Mouse (Mus musculus) layer of hippocampus, postnatal 10 days (tissue): ENCODE data around the gene Fmo5. TPM values are rescaled to one million over a fixed set of nuclear protein-coding genes. Genes with fewer than 3 reads are reported as not detected.

Source experiments
- DNase-seq, 2 experiments: peaks; one replicate each; pipeline ENCODE4 v3.0.0; 2021; ENCODE audit warnings: low spot score in 2 of 2
- long read RNA-seq: library from polyadenylated mRNA; stranded (forward); transcript quantifications from one replicate; pipeline ENCODE4 v2.0.0, GENCODE M21; 2023
- total RNA-seq, 2 experiments: library from RNA; stranded (reverse); gene quantifications; 2 replicates each; pipeline ENCODE4 v1.2.3; 2021

Gene Fmo5
- total RNA-seq = 1 to 10 TPM; 1.9 TPM
- long read RNA-seq, partial matches to known transcripts = 0 of 1 reads
- long read RNA-seq, other reads (novel, unspliced or antisense) = 1 of 1 reads

DNA sequence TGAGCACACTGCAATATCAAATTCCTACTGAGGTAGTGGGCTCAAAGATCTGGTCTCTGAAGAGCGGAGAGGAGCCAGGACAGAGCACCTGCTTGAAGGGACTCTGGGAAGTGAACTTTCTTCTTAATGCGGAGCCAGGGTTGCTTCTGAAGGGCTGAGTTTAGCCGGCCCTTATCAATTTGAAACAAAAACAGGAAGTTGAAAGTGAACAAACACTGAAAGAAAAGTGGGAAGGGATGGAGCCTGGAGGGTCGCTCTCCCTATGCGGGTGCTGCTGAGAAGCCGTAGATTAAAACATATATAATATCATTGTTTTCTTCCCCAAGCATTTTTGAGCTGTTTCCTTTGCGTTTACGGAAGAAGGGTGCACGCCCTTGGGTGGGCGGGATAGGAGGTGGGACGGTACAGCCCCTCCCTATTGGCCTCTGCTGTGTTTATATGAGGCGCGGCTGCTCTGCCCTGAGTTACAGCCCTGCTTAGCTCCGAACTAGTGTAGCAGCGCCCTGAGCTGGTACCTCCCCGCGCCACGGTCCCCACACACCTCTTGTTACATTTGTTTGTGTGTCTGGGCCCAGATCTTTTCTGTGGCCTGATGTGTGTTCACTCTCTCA lies at the start of gene Fmo5:
Fmo5 (plus strand) TSS at position 414 of the 611 bp plus-strand sequence.
- peak in 1 of 2 experiments; percentile 13 for DNase-seq

DNA sequence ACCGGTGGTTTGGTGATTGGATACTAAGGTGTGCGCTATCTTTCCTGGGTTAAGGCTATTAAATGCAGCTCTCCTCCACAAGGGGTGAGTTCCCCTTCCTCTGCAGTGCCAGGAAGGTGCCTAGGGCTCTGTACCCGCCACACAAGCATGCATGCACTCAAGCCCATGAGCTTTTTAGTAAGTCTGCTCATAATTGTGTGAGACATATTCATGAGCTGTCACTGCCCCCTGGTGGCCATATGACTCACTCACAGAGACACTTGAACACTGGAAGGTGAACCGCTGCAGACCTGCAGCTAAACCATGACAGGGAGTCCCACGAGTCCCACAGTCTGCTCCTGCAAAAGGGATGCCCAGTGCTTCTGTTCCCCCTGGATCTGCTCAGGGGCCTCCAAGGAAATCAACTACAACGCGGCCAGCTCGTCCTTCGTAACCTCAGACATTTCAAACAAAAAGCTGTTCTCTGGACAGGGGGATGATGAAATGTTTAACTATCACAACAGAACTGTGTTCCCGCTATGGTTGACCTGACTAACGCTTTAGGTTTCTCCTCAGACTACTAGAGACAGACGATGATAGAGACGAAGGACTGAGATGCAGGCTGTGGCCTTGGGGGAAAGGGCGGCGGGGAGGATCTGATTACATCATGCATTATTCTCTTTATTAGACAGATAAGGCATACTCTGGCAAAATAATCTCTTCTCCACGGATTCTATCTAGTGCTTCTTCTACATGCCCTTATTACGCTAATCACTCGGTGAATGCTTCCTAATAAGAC lies 43.0 kb upstream of the Fmo5 start:
- DNase-seq = peak; percentile 85 to 90

DNA sequence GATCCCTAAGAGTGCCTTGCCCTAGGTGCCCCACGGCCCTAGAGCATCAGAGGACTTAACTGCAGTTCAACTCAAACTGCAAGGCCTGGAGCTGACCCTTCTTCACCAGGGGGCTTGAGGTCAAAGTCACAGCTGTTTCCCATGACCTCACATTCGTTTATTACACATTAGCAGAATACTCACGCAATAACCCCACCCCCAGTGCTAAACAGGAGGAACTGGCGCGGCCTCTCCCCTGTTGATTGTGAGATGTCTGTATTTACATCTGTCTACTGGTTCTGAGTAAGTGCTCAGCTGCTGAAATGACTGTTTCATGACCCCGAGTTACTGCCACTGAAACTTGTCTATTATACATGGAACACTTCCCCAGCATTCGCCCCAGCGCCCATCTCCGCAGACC lies 40.9 kb upstream of the Fmo5 start:
- no peak for DNase-seq

DNA sequence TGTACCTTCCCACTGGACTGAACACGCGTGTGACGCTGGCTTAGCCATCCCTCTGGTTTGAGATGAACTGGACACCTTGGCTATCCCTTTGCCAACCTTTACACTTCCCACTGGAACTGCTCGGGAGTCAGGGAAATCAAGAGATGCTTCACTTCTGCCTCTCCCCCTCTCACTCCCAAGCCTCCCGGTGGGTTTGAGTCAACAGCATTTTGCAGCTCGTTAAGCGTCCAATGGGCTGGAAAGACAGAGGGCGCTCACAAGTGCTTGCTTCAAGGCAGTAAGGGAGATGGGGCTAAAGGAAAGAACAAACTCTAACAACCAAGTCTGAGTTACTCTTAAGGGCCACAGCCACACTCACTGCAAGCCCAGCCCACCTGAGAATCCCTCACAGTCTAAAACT lies 37.9 kb upstream of the Fmo5 start:
- DNase-seq = no peak

DNA sequence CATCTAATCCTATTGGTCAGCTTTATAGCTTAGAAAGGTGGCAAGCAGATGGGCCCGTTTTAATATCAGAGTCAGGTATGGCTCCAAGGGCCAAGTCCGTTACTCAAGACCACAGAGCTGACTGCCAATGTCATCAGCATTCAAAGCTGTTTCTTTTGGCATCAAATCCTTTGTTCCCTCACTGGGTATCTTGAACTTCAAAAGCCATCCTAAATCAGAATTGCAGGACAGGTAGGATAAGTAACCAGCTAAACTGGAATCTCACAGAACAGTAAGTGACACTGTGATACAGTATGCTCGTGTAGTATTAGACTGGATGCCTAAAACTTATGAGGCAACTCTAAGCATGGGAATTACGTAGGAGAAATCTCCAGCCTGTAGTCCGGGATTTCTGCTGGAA lies 35.5 kb upstream of the Fmo5 start:
- no peak for DNase-seq

DNA sequence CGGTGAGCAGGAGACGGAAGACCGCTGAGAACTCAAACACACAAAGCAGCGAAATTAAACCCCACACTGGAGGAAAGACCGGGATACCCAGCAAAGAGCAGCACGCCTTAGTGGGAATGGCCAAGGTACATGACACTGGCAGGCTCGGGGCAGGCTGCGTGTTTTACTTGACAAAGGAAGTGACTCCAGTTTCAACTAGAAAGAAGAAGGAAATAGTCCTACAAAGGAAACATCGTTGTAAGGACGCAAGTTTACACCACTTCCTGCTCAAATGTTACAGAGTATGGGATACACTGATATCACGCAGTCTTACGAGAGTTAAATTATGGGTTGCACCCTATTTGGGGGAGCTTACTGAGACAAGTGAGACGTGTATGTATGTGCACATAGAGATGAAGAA lies 34.5 kb upstream of the Fmo5 start:
- DNase-seq = no peak

DNA sequence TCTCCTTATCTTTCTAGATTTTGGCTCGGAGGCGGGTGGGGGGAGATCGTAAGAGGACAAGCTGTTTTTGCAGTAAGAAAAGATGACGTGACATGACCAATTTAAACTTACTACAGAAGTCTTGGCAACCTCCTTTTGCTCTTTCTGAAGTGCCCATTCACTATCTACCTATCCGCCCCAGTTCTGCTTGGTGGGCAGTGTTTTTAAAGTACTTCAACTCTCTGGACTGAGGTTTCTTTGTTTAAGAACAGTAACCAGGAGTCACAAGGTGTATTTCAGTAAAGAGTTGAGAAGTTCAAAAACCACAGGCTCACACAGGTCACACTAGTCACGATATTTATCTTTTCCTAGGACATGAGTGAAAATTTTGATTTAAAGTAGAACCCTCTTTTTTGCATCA lies 33.5 kb upstream of the Fmo5 start:
- DNase-seq = no peak

DNA sequence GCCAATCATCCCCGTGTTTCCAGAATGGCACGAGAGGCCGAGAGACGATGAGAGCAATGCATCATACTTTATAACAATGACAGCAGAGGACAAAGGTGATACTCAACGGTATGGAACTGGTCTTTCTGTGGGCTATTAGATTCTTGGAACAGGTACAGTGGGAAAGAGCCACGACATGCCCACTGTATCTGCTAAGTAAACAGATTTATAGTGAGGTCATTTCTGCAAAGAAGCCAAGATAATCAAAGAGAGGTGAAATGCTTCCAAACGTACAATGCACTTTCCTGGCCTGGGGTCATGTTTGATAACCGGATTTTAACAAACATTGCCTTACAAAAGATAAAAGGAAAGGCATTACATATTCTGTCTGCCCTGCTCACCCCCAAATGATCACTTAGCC lies 31.8 kb upstream of the Fmo5 start:
- DNase-seq = no peak

DNA sequence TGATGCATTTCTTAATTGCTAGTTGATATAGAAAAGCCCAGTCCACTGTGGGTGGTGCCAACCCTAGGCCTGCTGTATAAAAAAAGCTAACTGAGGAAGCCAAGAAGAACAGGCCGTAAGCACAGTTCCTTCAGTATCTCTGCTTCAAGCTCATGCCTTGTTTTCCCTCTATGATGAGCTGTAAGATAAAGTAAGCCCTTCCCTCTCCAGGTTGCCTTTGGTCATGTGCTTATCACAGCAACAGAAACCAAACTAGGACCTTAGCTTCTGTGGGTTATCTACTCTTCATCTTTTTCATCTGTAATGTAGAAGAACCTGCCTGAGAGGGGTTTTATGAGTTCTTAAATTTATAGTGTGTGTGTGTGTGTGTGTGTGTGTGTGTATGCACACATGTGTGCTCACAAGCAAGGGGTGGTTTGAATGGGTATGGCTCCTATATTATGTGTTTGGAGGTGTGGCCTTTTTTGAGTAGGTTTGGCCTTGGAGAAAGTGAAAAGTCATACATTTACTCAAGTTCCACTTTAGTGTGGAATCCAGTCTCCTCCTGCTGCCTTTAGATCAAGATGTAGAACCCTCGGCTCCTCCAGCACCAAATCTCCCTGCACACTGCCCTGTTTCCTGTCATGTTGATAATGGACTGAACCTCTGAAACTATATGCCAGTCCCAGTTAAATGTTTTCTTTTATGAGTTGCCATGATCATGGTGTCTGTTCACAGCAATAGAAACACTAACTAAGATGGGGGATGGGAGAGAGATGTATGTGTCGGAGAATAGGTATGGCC lies 28.4 kb upstream of the Fmo5 start:
- DNase-seq = no peak

DNA sequence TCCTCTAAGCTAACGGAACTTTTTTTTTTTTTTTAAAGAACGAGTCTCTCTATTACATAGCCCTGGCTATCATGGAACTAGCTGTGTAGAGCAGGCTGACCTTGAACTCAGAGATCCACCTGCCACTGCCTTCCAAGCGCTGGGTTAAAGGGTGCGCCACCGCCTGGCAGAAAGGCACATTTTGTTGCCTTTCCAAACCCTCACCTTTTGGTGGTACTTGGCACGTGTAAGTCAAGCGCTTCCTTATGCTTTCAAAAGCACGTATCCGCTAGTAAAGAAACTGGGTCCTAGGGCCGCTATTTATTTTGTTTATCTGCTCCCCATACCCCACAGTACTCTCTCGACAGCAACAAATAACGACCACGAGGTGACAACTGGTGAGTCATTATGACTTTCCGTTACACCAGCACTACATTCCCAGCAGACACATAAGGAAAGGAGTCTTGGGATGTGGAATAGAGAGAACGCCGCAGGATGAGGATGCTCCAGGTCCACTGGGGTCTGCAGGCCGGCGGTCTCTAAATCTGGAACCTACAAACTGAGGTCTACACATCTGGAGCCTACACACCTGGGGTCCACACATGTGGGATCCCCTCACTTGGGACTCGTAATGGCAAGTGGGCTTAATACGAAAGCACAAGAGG lies 19.3 kb upstream of the Fmo5 start:
- peak; percentile 19 to 28 for DNase-seq

DNA sequence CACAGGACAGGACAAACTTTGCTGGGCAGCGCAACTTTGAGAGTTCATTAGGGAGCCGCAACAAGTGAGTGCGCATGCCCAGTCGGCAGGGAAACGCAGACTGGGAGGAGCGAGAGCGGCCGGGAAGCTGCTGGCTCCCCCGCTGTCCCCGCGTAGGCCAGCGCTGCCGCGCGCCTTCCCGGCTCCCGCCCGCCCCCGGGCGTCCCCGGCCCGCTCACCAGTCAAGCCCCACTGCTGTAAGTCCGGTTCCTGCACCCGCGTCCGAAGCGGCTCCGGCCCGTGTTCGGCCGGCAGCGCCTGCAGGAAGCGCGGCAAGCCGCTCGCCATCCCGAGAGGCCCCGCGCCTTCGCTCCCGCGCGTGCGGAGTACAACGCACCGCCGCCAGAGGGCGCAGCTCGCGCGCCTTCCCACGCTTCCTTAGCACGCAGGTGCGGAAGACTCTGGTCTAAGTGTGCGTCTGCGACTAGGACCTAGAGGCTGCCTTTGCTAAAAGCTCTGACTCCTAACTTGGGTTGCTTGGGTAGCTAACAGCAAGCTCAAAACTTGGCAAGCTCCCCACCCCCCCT lies 18.7 kb upstream of the Fmo5 start, which contains the start of gene Chd1l:
Chd1l (minus strand) TSS at position 359 of the 566 bp plus-strand sequence.
- DNase-seq = peak; percentile 94 to 96

DNA sequence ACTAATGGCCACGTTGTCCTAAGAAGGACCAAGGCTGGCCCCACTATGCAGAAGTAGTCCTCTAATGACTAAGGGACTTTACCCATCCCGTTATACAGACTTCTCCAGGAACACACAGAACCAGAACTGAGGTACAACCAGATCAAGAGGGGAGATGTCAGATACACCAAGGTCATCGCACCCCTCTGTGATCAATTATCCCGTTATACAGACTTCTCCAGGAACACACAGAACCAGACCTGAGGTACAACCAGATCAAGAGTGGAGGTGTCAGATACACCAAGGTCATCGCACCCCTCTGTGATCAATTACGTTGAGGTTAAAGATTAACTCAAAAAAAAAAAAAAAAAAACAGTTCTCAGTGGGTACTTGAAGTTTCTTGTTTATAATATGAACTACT lies 17.6 kb upstream of the Fmo5 start:
- DNase-seq = no peak

DNA sequence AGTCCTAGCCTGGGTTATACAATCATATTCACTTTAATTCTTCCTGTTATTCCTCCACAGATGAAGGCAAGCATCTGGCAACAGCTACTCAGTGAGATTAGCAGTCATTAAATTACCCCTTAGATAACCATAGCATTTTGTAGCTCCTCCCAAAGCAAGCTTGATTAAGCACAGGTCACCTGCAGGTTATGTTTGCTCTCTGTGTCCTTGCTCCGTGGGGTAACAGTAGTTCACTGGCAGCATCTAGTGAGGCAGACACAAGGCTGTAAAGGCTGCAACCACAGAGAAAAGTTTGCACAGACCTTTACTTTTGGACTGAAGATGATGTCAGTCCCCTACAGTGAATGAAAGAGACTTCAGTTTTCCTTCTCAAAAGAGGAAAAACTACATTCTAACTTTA lies 13.4 kb upstream of the Fmo5 start:
- DNase-seq = no peak

DNA sequence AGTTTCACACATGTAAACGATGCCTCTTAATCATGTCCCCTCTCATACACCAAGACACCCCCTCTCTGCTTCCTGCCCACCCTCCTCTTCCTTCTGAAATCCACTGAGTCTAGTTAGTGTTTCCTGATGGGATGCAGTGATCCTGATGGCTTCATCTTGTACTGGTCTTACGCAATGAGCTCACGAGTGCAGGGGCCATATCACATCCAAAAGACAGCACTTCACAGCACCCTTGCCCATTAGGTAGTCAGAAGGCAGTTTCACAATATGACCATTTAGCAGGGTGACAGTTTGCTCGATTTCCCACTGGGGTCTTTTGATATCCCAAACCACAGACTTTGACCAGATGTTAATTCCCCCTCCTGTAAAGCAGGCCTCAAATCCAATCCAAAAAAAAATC lies 12.7 kb upstream of the Fmo5 start:
- DNase-seq = no peak

DNA sequence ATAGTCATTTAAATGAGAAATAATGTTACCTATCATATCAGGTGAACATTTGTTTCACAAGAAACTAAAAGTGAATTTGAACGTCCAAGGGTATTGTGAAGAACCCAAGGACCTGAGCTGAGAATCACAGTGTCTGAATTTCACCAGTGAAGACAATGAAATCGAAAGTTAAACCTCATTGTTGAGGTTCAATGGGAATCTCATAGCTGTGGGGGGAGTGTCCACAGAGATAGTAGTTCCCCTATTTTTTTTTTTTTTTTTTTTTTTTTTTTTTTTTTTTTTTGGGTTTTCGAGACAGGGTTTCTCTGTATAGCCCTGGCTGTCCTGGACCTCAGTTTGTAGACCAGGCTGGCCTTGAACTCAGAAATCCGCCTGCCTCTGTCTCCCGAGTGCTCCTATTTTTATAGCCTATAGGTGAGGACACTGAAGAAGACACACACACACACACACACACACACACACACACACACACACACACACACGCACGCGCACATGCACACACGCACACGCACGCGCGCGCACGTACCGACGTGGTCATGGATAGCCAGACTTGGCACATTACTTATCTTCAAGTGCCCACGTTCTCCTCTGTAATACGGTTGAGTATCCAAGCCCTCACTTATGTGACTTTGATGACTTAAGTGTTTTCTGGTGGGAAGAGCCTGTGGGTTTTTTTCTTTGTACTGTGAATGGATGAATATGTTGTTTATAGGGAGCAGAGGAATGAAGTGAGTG lies 11.3 kb upstream of the Fmo5 start:
- DNase-seq = no peak

DNA sequence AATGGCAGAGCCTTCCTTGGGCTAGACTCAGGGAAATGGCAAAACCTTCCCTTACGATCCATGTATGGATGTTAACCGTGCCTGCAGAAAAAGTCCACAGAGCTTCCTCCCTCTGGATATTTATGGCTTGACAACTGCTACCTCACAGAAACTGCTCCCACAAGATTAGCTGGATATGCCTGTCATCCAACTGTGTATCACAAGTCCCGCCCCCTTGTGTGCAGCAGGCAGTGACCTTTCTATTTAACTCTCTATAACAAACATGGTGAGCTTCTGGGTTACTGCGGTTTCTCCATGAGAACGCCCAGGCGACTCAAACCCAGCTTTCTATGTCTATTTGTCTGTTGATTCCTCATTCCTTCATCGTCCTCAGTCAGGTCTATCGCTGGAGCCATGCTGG lies 10.7 kb upstream of the Fmo5 start:
- DNase-seq = no peak

DNA sequence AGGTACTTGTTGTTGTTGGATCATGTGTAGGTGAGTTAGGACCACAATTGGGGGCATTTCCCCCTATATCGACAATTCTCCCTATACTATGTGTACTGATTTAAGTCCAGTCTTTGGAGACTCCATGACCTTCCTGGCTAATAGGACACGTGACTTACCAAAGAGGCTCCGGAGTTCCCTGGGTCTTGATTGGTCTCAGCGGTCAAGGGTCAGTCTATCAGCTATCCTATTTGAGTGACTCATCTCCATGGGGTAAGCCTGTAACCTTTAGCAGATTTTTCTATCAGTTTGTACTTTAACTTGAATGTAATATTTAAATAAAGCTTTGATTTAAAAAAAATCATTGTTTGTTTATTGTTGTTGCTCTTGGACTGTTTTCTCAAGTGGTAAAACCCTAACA lies 7.9 kb upstream of the Fmo5 start:
- DNase-seq = no peak

DNA sequence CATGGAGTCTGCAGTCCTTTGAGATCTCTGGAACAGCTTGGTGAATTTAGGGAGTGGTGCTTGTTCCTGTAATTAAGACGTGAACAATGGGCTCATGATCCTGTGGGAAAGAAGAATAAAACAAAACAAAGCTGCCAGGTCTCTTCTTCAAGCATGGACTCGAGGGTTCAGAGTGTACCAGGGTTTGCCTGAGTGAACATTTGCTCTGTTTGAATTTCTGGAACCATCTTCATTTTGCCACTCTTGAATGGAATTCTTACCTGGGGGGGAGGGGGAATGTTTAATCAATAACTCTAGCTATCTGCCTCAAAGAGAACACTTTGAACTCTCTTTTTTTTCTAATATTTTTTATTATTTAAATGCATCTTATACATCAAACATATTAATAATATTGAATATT lies 4.0 kb upstream of the Fmo5 start:
- DNase-seq = no peak

DNA sequence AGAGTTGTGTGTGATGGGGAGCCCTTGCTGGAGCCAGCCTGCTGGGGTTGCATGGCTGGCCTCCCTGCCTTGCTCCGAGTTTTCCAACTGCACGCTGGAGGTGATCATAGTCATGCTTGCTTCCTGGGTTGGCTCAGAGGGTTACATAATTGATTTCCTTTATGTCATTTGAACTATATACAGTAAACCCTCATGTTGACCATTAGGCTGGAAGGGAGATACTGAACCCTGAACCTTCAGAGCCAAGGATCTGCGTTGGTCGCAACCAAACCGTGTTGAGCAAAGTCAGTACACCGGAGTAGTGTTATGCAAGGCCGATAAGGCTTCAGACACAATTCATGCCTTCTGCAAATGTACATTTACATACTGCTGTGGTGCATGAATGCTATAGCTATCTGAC lies 711 bp upstream of the Fmo5 start:
- no peak for DNase-seq

DNA sequence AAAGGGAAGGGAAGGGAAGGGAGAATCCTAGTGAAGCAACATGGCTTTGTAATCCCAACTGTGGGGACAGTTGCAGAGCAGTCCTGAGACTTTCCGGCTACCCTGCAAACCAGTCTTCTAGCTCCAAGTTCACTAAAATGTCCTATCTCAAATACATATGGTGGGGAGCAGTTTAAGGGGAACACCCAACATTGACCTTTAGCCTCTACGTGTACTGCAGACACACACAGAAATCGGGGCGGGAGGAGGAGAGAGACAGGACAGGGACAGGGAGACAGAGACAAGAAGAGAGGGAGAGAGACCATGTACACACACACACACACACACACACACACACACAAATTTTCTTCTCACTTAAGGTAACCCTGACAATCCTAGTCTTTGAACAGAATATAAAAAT lies 1.3 kb downstream of the Fmo5 start:
- no peak for DNase-seq

DNA sequence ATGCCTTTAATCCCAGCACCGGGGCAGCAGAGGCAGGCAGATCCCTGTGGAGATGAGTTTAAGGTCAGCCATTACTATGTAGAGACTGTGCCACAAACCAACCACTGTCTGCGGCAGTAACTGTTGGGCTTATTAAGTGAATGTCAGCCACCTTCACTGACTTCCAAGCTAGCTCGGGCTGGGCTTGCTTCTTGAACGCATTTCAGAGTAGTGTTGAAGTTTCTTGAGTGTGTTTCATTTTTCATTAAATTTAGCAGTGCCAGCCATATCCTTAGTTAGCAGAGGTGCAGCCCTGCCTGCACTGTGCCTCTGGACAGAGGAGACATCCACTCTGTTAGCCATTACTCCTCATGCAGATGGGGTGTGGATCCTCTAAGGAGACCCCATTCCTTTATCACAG lies 2.1 kb downstream of the Fmo5 start:
- no peak for DNase-seq
